Mouse (Mus musculus): Measurements from ENCODE around the gene Syndig1. TPM values are rescaled to one million over a fixed set of nuclear protein-coding genes. Genes with fewer than 3 reads are reported as not detected.

Syndig1 gene
- 3.5 and 7.3 TPM in 2 replicates for polyA plus RNA-seq (2015; fragmentation: Nextera tagmentation; extraction: Ambion mirVana)

GRCm38 (mm10) chr2:149828911-149829310 is at the start of gene Syndig1:
Syndig1 (plus strand) TSS chr2:149829211.
- peak within 1 kb of the TSS; percentile 95 for H3K4me2 ChIP-seq
- H3K9ac ChIP-seq = 0 out of 2 replicates have a peak within 1 kb of the TSS, but pooled peaks have one; percentile 25
- no peaks in the 10 kb centered on the region for H3K36me3 ChIP-seq
- peak within 1 kb of the TSS; percentile 55 for H3K4me3 ChIP-seq (replicated peaks)
- no peak for ATAC-seq (replicated peaks; ENCODE audit: low FRiP score)
- no peaks in the 10 kb centered on the region for H3K9me3 ChIP-seq (replicated peaks)
- no peak within 1 kb of the TSS for H3K27ac ChIP-seq
- H3K27me3 ChIP-seq = peaks cover 57% of the 10 kb centered on the region
- 83% methylated on average over 2 of the region's 2 CpGs for WGBS
- H3K4me1 ChIP-seq = peaks cover 25% of the 10 kb centered on the region

- Histone ChIP-seq H3K4me3 (replicated peaks) (no peak overlapping the region), H3K36me3 (no peaks in the 10 kb centered on the region), H3K27ac (no peak overlapping the region), H3K27me3 (no peaks in the 10 kb centered on the region), H3K9ac (no peak overlapping the region), H3K9me3 (replicated peaks) (no peaks in the 10 kb centered on the region), H3K4me2 (no peak overlapping the region), H3K4me1 (no peaks in the 10 kb centered on the region)
- ATAC-seq (replicated peaks; ENCODE audit: low FRiP score) = 0 out of 2 replicates have a peak, but pooled peaks have one; percentile 36
- WGBS = 20% methylated on average over 3 of the region's 3 CpGs
These were observed 30.4 kb upstream of the Syndig1 start for GRCm38 (mm10) chr2:149798613-149799012.

- no peak overlapping the region for H3K9ac ChIP-seq
- no peaks in the 10 kb centered on the region for H3K9me3 ChIP-seq (replicated peaks)
- H3K4me1 ChIP-seq = no peaks in the 10 kb centered on the region
- H3K4me3 ChIP-seq (replicated peaks) = no peak overlapping the region
- H3K27ac ChIP-seq = no peak overlapping the region
- no peaks in the 10 kb centered on the region for H3K27me3 ChIP-seq
- no peak for ATAC-seq (replicated peaks; ENCODE audit: low FRiP score)
- H3K36me3 ChIP-seq = no peaks in the 10 kb centered on the region
- H3K4me2 ChIP-seq = no peak overlapping the region
- 73% methylated on average over 3 of the region's 3 CpGs for WGBS
These were observed 24.3 kb upstream of the Syndig1 start for GRCm38 (mm10) chr2:149804599-149805140.

GRCm38 (mm10) chr2:149805256-149805655 is 23.8 kb upstream of the Syndig1 start:
- 86% methylated on average over 2 of the region's 2 CpGs for WGBS
- no peaks in the 10 kb centered on the region for H3K9me3 ChIP-seq (replicated peaks)
- ATAC-seq (replicated peaks; ENCODE audit: low FRiP score) = no peak

GRCm38 (mm10) chr2:149812899-149813298 is 16.1 kb upstream of the Syndig1 start:
- no peak for ATAC-seq (replicated peaks; ENCODE audit: low FRiP score)
- no peaks in the 10 kb centered on the region for H3K27me3 ChIP-seq
- no peaks in the 10 kb centered on the region for H3K4me1 ChIP-seq
- H3K36me3 ChIP-seq = no peaks in the 10 kb centered on the region
- no peak overlapping the region for H3K9ac ChIP-seq
- no peak overlapping the region for H3K4me2 ChIP-seq
- 86% methylated on average over 2 of the region's 2 CpGs for WGBS
- H3K4me3 ChIP-seq (replicated peaks) = no peak overlapping the region
- H3K9me3 ChIP-seq (replicated peaks) = no peaks in the 10 kb centered on the region
- no peak overlapping the region for H3K27ac ChIP-seq

More at GRCm38 (mm10) chr2:149805256-149805655, 23.8 kb upstream of the Syndig1 start:
- Histone ChIP-seq H3K36me3 (no peaks in the 10 kb centered on the region), H3K27me3 (no peaks in the 10 kb centered on the region), H3K27ac (no peak overlapping the region), H3K9ac (no peak overlapping the region), H3K4me1 (no peaks in the 10 kb centered on the region), H3K4me2 (no peak overlapping the region), H3K4me3 (replicated peaks) (no peak overlapping the region)

- Histone ChIP-seq H3K4me2 (no peak overlapping the region), H3K9me3 (replicated peaks) (no peaks in the 10 kb centered on the region), H3K4me1 (no peaks in the 10 kb centered on the region), H3K27ac (no peak overlapping the region), H3K4me3 (replicated peaks) (no peak overlapping the region), H3K36me3 (no peaks in the 10 kb centered on the region), H3K27me3 (no peaks in the 10 kb centered on the region), H3K9ac (no peak overlapping the region)
- no peak for ATAC-seq (replicated peaks; ENCODE audit: low FRiP score)
- WGBS = 75% methylated on average over 3 of the region's 3 CpGs
These were observed 10.6 kb upstream of the Syndig1 start for GRCm38 (mm10) chr2:149818395-149818794.

GRCm38 (mm10) chr2:149819751-149820150 is 9.3 kb upstream of the Syndig1 start:
- Histone ChIP-seq H3K9ac (no peak overlapping the region), H3K9me3 (replicated peaks) (no peaks in the 10 kb centered on the region), H3K4me1 (no peaks in the 10 kb centered on the region), H3K27ac (no peak overlapping the region), H3K36me3 (no peaks in the 10 kb centered on the region), H3K4me2 (no peak overlapping the region), H3K27me3 (no peaks in the 10 kb centered on the region), H3K4me3 (replicated peaks) (no peak overlapping the region)
- no peak for ATAC-seq (replicated peaks; ENCODE audit: low FRiP score)
- WGBS = 91% methylated on average over 3 of the region's 3 CpGs

- WGBS = 42% methylated on average over 2 of the region's 2 CpGs
- H3K4me3 ChIP-seq (replicated peaks) = no peak overlapping the region
- no peaks in the 10 kb centered on the region for H3K9me3 ChIP-seq (replicated peaks)
- H3K27ac ChIP-seq = no peak overlapping the region
- no peak overlapping the region for H3K9ac ChIP-seq
- H3K4me2 ChIP-seq = no peak overlapping the region
- H3K36me3 ChIP-seq = no peaks in the 10 kb centered on the region
- ATAC-seq (replicated peaks; ENCODE audit: low FRiP score) = no peak
- no peaks in the 10 kb centered on the region for H3K27me3 ChIP-seq
- no peaks in the 10 kb centered on the region for H3K4me1 ChIP-seq
These were observed 8.8 kb upstream of the Syndig1 start for GRCm38 (mm10) chr2:149820201-149820600.

GRCm38 (mm10) chr2:149829955-149830535 is 1.0 kb downstream of the Syndig1 start:
- Histone ChIP-seq H3K9ac (0 out of 2 replicates have a peak overlapping the region, but pooled peaks have one; percentile 25), H3K27ac (no peak overlapping the region), H3K4me1 (peaks cover 25% of the 10 kb centered on the region), H3K9me3 (replicated peaks) (no peaks in the 10 kb centered on the region), H3K27me3 (peaks cover 60% of the 10 kb centered on the region), H3K4me3 (replicated peaks) (peak overlapping the region; percentile 55), H3K36me3 (no peaks in the 10 kb centered on the region), H3K4me2 (peak overlapping the region; percentile 95)
- WGBS = 3% methylated on average over 26 of the region's 26 CpGs
- peak; percentile 50; the same call in 1 of the 2 replicates for ATAC-seq (replicated peaks; ENCODE audit: low FRiP score)

GRCm38 (mm10) chr2:149830536-149831458 is 1.8 kb downstream of the Syndig1 start, which contains the start of gene C530025M09Rik:
C530025M09Rik (minus strand) TSS chr2:149831213.
- peaks cover 25% of the 10 kb centered on the region for H3K4me1 ChIP-seq
- peaks cover 60% of the 10 kb centered on the region for H3K27me3 ChIP-seq
- WGBS = under 1% methylated on average over 81 of the region's 82 CpGs
- no peak within 1 kb of the TSS for H3K27ac ChIP-seq
- H3K4me2 ChIP-seq = peak within 1 kb of the TSS; percentile 95
- no peaks in the 10 kb centered on the region for H3K36me3 ChIP-seq
- ATAC-seq (replicated peaks; ENCODE audit: low FRiP score) = peak; percentile 92
- no peaks in the 10 kb centered on the region for H3K9me3 ChIP-seq (replicated peaks)
- peak within 1 kb of the TSS; percentile 25; the same call in 1 of the 2 replicates for H3K9ac ChIP-seq
- H3K4me3 ChIP-seq (replicated peaks) = peak within 1 kb of the TSS; percentile 55

GRCm38 (mm10) chr2:149831459-149832245 is 2.6 kb downstream of the Syndig1 start:
- WGBS = under 1% methylated on average over 29 of the region's 29 CpGs
- Histone ChIP-seq H3K9me3 (replicated peaks) (no peaks in the 10 kb centered on the region), H3K4me3 (replicated peaks) (peak overlapping the region; percentile 55), H3K4me1 (peaks cover 25% of the 10 kb centered on the region), H3K27me3 (peaks cover 57% of the 10 kb centered on the region), H3K36me3 (no peaks in the 10 kb centered on the region), H3K4me2 (peak overlapping the region; percentile 95), H3K27ac (no peak overlapping the region), H3K9ac (peak overlapping the region; percentile 25; the same call in 1 of the 2 replicates)
- no peak; the same call in 1 of the 2 replicates for ATAC-seq (replicated peaks; ENCODE audit: low FRiP score)

All from kidney, embryonic 15.5 days (tissue).